Mouse (Mus musculus): ENCODE measurements around the gene Phyhd1. TPM values are rescaled to one million over a fixed set of nuclear protein-coding genes. Genes with fewer than 3 reads are reported as not detected.
A peak's percentile ranks its signal among the peaks of the same experiment; 100 is the strongest.

Gene Phyhd1
- total and polyA plus RNA-seq, 3 experiments, result 0.66 to 27.5 (median 1.8) TPM

GRCm38 (mm10) chr2:30264671-30265519 is 1.1 kb upstream of the Phyhd1 start:
- DNase-seq (ENCODE audit: low spot score) (no peak), ATAC-seq (ENCODE audit: extremely low read depth, insufficient number of reproducible peaks, low FRiP score, poor library complexity, severe bottlenecking) (no peak)
- Histone ChIP-seq H3K27me3 (ENCODE audit: insufficient read depth, low read length) (no peaks in the 10 kb centered on the region), H3K36me3 (replicated peaks) (peaks cover 58% of the 10 kb centered on the region), H3K9me3 (replicated peaks) (no peaks in the 10 kb centered on the region), H3K4me3 (ENCODE audit: low read depth, low read length) (no peak overlapping the region; the same call in 1 of the 2 replicates), H3K4me1 (ENCODE audit: insufficient read depth, low read depth, low read length) (peaks cover 65% of the 10 kb centered on the region)
- TF ChIP-seq TAL1 (conservative IDR thresholded peaks at IDR 0.05; ENCODE audit: low read depth, low read length), result no peak
- no peak for TF ChIP-seq POLR2AphosphoS5 (IDR thresholded peaks at IDR 0.05; ENCODE audit: insufficient replicate concordance, low read depth, low read length)
- no peak for TF ChIP-seq GATA2 (IDR thresholded peaks at IDR 0.05; ENCODE audit: borderline replicate concordance, low read depth, low read length)
- TF ChIP-seq GATA1 (IDR thresholded peaks at IDR 0.05; ENCODE audit: borderline replicate concordance, low read length), result no peak
- no peak for TF ChIP-seq CTCF (IDR thresholded peaks at IDR 0.05; ENCODE audit: low read depth, low read length)

- Histone ChIP-seq H3K9me3 (replicated peaks) (no peaks in the 10 kb centered on the region), H3K36me3 (replicated peaks) (peaks cover 42% of the 10 kb centered on the region), H3K4me1 (ENCODE audit: insufficient read depth, low read depth, low read length) (peaks cover 68% of the 10 kb centered on the region), H3K27me3 (ENCODE audit: insufficient read depth, low read length) (no peaks in the 10 kb centered on the region), H3K4me3 (ENCODE audit: low read depth, low read length) (peak overlapping the region; percentile 42; the same call in 1 of the 2 replicates)
- no peak for ATAC-seq (ENCODE audit: extremely low read depth, insufficient number of reproducible peaks, low FRiP score, poor library complexity, severe bottlenecking)
- DNase-seq (ENCODE audit: low spot score), result peak; percentile 70
- TF ChIP-seq CTCF (IDR thresholded peaks at IDR 0.05; ENCODE audit: low read depth, low read length), result no peak
- TF ChIP-seq GATA1 (IDR thresholded peaks at IDR 0.05; ENCODE audit: borderline replicate concordance, low read length), result no peak
- no peak for TF ChIP-seq GATA2 (IDR thresholded peaks at IDR 0.05; ENCODE audit: borderline replicate concordance, low read depth, low read length)
- no peak for TF ChIP-seq POLR2AphosphoS5 (IDR thresholded peaks at IDR 0.05; ENCODE audit: insufficient replicate concordance, low read depth, low read length)
- TF ChIP-seq TAL1 (conservative IDR thresholded peaks at IDR 0.05; ENCODE audit: low read depth, low read length), result no peak
Observed at GRCm38 (mm10) chr2:30266392-30266941, 464 bp downstream of the Phyhd1 start.

- H3K36me3 ChIP-seq (replicated peaks), result peaks cover 32% of the 10 kb centered on the region
- peaks cover 68% of the 10 kb centered on the region for H3K4me1 ChIP-seq (ENCODE audit: insufficient read depth, low read depth, low read length)
- H3K9me3 ChIP-seq (replicated peaks), result no peaks in the 10 kb centered on the region
- DNase-seq (ENCODE audit: low spot score), result no peak
- H3K4me3 ChIP-seq (ENCODE audit: low read depth, low read length), result peak overlapping the region; percentile 42; the same call in 1 of the 2 replicates
- H3K27me3 ChIP-seq (ENCODE audit: insufficient read depth, low read length), result no peaks in the 10 kb centered on the region
- no peak for ATAC-seq (ENCODE audit: extremely low read depth, insufficient number of reproducible peaks, low FRiP score, poor library complexity, severe bottlenecking)
- TF ChIP-seq CTCF (IDR thresholded peaks at IDR 0.05; ENCODE audit: low read depth, low read length), result no peak
- no peak for TF ChIP-seq GATA1 (IDR thresholded peaks at IDR 0.05; ENCODE audit: borderline replicate concordance, low read length)
- TF ChIP-seq POLR2AphosphoS5 (IDR thresholded peaks at IDR 0.05; ENCODE audit: insufficient replicate concordance, low read depth, low read length), result no peak
- no peak for TF ChIP-seq GATA2 (IDR thresholded peaks at IDR 0.05; ENCODE audit: borderline replicate concordance, low read depth, low read length)
- TF ChIP-seq TAL1 (conservative IDR thresholded peaks at IDR 0.05; ENCODE audit: low read depth, low read length), result no peak
Observed at GRCm38 (mm10) chr2:30267466-30267865, 1.5 kb downstream of the Phyhd1 start.

GRCm38 (mm10) chr2:30268371-30268770 is 2.4 kb downstream of the Phyhd1 start:
- no peak overlapping the region for H3K4me3 ChIP-seq (ENCODE audit: low read depth, low read length)
- H3K4me1 ChIP-seq (ENCODE audit: insufficient read depth, low read depth, low read length), result peaks cover 63% of the 10 kb centered on the region
- ATAC-seq (ENCODE audit: extremely low read depth, insufficient number of reproducible peaks, low FRiP score, poor library complexity, severe bottlenecking) (no peak), DNase-seq (ENCODE audit: low spot score) (no peak)
- peaks cover 26% of the 10 kb centered on the region for H3K36me3 ChIP-seq (replicated peaks)
- TF ChIP-seq GATA1 (IDR thresholded peaks at IDR 0.05; ENCODE audit: borderline replicate concordance, low read length), result no peak
- TF ChIP-seq POLR2AphosphoS5 (IDR thresholded peaks at IDR 0.05; ENCODE audit: insufficient replicate concordance, low read depth, low read length), result no peak
- TF ChIP-seq GATA2 (IDR thresholded peaks at IDR 0.05; ENCODE audit: borderline replicate concordance, low read depth, low read length), result no peak
- no peak for TF ChIP-seq TAL1 (conservative IDR thresholded peaks at IDR 0.05; ENCODE audit: low read depth, low read length)
- no peak for TF ChIP-seq CTCF (IDR thresholded peaks at IDR 0.05; ENCODE audit: low read depth, low read length)
- H3K9me3 ChIP-seq (replicated peaks), result no peaks in the 10 kb centered on the region
- H3K27me3 ChIP-seq (ENCODE audit: insufficient read depth, low read length), result no peaks in the 10 kb centered on the region

GRCm38 (mm10) chr2:30269241-30269990 is 3.4 kb downstream of the Phyhd1 start:
- Histone ChIP-seq H3K4me3 (ENCODE audit: low read depth, low read length) (no peak overlapping the region), H3K9me3 (replicated peaks) (no peaks in the 10 kb centered on the region), H3K36me3 (replicated peaks) (peaks cover 16% of the 10 kb centered on the region), H3K4me1 (ENCODE audit: insufficient read depth, low read depth, low read length) (peaks cover 54% of the 10 kb centered on the region), H3K27me3 (ENCODE audit: insufficient read depth, low read length) (0 out of 2 replicates have a peak, but pooled peaks cover 2% of the 10 kb centered on the region)
- TF ChIP-seq CTCF (IDR thresholded peaks at IDR 0.05; ENCODE audit: low read depth, low read length) (no peak), GATA1 (IDR thresholded peaks at IDR 0.05; ENCODE audit: borderline replicate concordance, low read length) (no peak), GATA2 (IDR thresholded peaks at IDR 0.05; ENCODE audit: borderline replicate concordance, low read depth, low read length) (no peak), TAL1 (conservative IDR thresholded peaks at IDR 0.05; ENCODE audit: low read depth, low read length) (no peak), POLR2AphosphoS5 (IDR thresholded peaks at IDR 0.05; ENCODE audit: insufficient replicate concordance, low read depth, low read length) (no peak)
- no peak for DNase-seq (ENCODE audit: low spot score)
- no peak for ATAC-seq (ENCODE audit: extremely low read depth, insufficient number of reproducible peaks, low FRiP score, poor library complexity, severe bottlenecking)

All from G1E (cell line).